Mouse (Mus musculus): ENCODE results near the gene Atrip. TPM values are rescaled to one million over a fixed set of nuclear protein-coding genes. Genes with fewer than 3 reads are reported as not detected.

Gene Atrip
- polyA plus RNA-seq, 1 experiment from 2014 or later, result 23.4 TPM

DNA sequence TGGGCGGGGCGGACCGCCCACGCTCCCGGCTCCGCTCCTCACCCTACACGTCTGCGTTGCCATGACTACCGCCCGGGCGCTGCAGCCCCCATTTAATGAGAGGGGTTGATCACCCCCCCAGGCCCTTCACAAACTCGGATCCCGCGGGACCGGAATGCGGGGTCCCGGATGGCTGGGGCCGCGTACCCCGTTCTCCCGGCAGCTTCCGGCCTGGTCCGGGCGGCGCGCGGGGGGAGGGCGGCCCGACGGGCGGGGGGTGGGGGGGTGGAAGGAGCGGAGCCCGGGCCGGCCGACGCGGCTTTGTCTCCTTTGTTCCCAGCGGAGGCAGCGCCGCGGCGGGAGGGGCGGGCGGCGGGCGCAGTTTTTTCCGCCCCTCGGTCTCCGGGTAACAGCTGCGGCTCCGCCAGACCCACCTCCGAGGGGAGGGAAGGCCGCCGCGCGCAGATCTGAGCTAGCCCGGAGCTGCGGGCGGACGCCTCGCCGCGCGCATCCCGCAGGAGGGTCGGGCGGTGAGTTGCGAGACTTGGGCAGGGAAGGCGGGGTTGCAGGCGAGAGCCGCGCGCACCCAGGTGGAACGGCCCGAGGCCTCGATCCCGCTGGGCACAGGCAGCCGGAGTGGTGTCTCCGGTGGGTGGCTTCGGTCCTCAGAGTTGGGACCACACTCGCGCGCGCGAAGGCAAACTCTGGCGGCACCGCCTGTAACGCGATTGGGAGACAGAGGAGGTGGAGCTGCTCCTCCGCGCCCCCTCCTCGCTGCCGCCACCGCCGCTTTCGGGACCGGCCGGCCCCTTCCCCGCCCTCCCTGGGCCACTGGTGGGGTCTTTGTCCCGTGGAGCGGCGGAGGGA is 21.4 kb upstream of the Atrip start, which contains the start of gene Plxnb1:
Gene Plxnb1, plus strand, starts transcription at position 253 of the 846 bp plus-strand sequence.
- Histone ChIP-seq H3K4me1 (ENCODE audit: control insufficient read depth, insufficient read depth, low read length) (peaks cover 53% of the 10 kb centered on the region), H3K36me3 (ENCODE audit: control insufficient read depth, insufficient read depth, low read length) (no peaks in the 10 kb centered on the region), H3K4me2 (ENCODE audit: low read depth, low read length) (peak within 1 kb of the TSS; percentile 79), H3K9me3 (replicated peaks; ENCODE audit: control insufficient read depth, low read length) (no peaks in the 10 kb centered on the region), H3K4me3 (replicated peaks; ENCODE audit: low read length) (peak within 1 kb of the TSS; percentile 77), H3K27ac (ENCODE audit: low read length) (peak within 1 kb of the TSS; percentile 99), H3K9ac (ENCODE audit: low read length) (peak within 1 kb of the TSS; percentile 95), H3K27me3 (ENCODE audit: control insufficient read depth, insufficient read depth, low read length) (no peaks in the 10 kb centered on the region)
- under 1% methylated on average over 91 of the region's 102 CpGs for WGBS
- ATAC-seq (ENCODE audit: insufficient read depth, low FRiP score), result peak; percentile 48

DNA sequence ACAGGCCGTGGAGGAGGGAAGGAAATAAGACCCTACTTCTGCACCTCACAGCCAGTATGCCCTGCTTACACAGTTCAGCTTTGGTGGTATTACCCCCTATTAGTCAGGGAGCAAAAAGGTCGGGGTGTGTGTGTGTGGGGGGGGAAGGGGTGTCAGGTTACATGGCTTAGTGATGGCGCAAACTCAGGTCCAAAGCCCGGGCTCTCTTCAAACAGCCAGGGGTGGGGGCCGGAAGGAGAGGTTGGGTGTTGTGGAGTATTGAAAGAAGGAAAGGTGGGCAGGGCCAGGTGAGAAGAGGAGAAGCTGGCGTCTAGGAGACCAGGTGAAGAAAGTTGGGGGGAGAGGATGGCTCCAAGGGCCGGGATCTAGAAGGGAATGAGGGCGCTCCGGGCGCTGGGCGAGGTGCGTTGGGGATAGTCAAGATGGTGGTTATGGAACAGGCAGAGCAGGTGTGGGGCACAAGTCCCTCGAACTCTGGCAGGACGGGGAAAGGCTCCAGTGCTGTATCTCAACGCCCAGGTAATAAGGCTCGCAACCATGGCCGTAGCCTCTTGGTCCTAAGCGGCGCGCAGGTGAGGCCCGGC is 20.7 kb upstream of the Atrip start:
- ATAC-seq (ENCODE audit: insufficient read depth, low FRiP score), result peak; percentile 51
- peak overlapping the region; percentile 79 for H3K4me2 ChIP-seq (ENCODE audit: low read depth, low read length)
- peak overlapping the region; percentile 99 for H3K27ac ChIP-seq (ENCODE audit: low read length)
- H3K36me3 ChIP-seq (ENCODE audit: control insufficient read depth, insufficient read depth, low read length), result no peaks in the 10 kb centered on the region
- peak overlapping the region; percentile 95 for H3K9ac ChIP-seq (ENCODE audit: low read length)
- no peaks in the 10 kb centered on the region for H3K9me3 ChIP-seq (replicated peaks; ENCODE audit: control insufficient read depth, low read length)
- H3K27me3 ChIP-seq (ENCODE audit: control insufficient read depth, insufficient read depth, low read length), result no peaks in the 10 kb centered on the region
- H3K4me3 ChIP-seq (replicated peaks; ENCODE audit: low read length), result peak overlapping the region; percentile 77
- H3K4me1 ChIP-seq (ENCODE audit: control insufficient read depth, insufficient read depth, low read length), result peaks cover 57% of the 10 kb centered on the region
- WGBS, result 2% methylated on average over 21 of the region's 21 CpGs

DNA sequence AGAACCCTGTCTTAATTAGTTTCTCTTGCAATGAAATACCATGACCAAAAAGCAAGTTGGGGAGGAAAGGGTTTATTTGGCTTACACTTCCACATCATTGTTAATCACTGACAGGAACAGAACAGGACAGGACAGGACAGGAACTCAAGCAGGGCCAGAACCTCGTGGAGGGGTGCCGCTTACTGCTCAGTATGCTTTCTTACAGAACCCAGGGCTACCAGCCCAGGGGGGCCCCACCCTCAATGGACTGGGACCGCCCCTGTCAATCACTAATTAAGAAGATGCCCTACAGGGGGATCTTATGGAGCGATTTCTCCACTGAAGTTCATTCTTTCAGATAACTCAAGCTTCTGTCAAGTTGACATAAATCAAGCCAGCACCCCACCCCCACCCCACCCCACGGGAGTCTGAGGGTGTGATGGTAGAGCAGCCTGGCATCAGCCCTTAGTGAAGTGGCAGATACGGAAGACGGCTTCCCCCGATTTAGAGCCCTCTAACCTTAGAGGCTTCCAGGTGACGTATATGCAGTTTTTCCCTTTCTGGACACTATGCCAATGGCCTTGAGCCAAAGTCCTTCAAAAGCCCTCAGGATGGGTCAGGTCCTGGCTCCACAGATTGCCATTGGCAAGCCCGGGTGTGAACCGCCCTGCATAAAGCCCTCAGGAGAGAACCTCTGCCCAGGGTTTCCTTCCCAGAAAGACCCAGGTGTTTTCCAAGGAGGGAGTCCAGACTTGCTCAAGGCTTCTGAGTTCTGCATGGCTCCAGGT is 20.0 kb upstream of the Atrip start:
- peak overlapping the region; percentile 77 for H3K4me3 ChIP-seq (replicated peaks; ENCODE audit: low read length)
- 23% methylated on average over 11 of the region's 11 CpGs for WGBS
- H3K36me3 ChIP-seq (ENCODE audit: control insufficient read depth, insufficient read depth, low read length), result no peaks in the 10 kb centered on the region; the same call in 1 of the 2 replicates
- peak overlapping the region; percentile 99 for H3K27ac ChIP-seq (ENCODE audit: low read length)
- no peak for ATAC-seq (ENCODE audit: insufficient read depth, low FRiP score)
- H3K9me3 ChIP-seq (replicated peaks; ENCODE audit: control insufficient read depth, low read length), result no peaks in the 10 kb centered on the region
- peak overlapping the region; percentile 79 for H3K4me2 ChIP-seq (ENCODE audit: low read depth, low read length)
- H3K4me1 ChIP-seq (ENCODE audit: control insufficient read depth, insufficient read depth, low read length), result peaks cover 50% of the 10 kb centered on the region
- peak overlapping the region; percentile 95 for H3K9ac ChIP-seq (ENCODE audit: low read length)
- H3K27me3 ChIP-seq (ENCODE audit: control insufficient read depth, insufficient read depth, low read length), result no peaks in the 10 kb centered on the region

DNA sequence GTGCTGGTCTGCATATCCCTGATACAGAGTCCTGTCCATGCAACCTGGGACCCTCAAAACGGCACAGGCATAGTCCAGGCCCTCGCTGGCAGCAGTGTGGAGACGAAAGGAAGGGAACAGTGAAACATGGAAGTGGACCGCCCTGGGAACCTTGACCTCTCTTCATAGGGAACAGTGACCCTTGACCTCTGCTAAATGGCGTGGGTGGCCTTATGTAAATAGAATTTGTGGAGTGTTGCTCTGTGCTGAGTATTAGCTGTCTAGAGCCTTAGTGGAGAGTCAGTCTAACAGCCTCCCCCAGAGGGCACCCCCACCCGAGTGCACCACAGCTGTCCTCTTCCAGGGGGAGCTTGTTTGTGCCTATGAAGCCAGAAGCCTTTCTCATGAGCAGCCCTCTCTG is 18.9 kb upstream of the Atrip start:
- H3K36me3 ChIP-seq (ENCODE audit: control insufficient read depth, insufficient read depth, low read length), result no peaks in the 10 kb centered on the region; the same call in 1 of the 2 replicates
- H3K4me1 ChIP-seq (ENCODE audit: control insufficient read depth, insufficient read depth, low read length), result peaks cover 41% of the 10 kb centered on the region
- no peak overlapping the region for H3K9ac ChIP-seq (ENCODE audit: low read length)
- H3K4me2 ChIP-seq (ENCODE audit: low read depth, low read length), result peak overlapping the region; percentile 2; the same call in 1 of the 2 replicates
- no peaks in the 10 kb centered on the region for H3K27me3 ChIP-seq (ENCODE audit: control insufficient read depth, insufficient read depth, low read length)
- H3K9me3 ChIP-seq (replicated peaks; ENCODE audit: control insufficient read depth, low read length), result no peaks in the 10 kb centered on the region
- ATAC-seq (ENCODE audit: insufficient read depth, low FRiP score), result no peak
- H3K4me3 ChIP-seq (replicated peaks; ENCODE audit: low read length), result no peak overlapping the region
- WGBS, result 47% methylated on average over 6 of the region's 6 CpGs
- H3K27ac ChIP-seq (ENCODE audit: low read length), result peak overlapping the region; percentile 72; the same call in 1 of the 2 replicates

DNA sequence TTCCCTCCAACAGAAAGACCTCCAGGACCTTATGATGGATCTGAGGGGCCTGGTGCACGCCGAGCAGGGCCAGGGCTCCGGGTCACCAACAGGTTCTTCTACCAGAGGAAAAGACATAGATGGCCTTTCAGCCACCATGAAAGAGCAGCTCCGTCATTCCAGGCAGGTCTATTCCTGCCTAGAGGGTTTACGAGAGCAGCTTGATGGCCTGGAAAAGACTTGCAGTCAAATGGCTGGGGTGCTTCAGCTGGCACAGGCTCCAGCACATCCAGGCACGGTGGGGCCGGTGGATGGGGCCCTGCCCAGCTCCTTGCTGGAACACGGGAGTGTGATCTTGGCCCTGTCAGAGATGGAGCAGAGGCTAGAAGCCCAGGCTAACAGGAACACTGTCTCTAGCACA is 17.9 kb upstream of the Atrip start:
- Histone ChIP-seq H3K9me3 (replicated peaks; ENCODE audit: control insufficient read depth, low read length) (no peaks in the 10 kb centered on the region), H3K4me2 (ENCODE audit: low read depth, low read length) (0 out of 2 replicates have a peak overlapping the region, but pooled peaks have one; percentile 19), H3K9ac (ENCODE audit: low read length) (peak overlapping the region; percentile 55), H3K4me1 (ENCODE audit: control insufficient read depth, insufficient read depth, low read length) (peaks cover 31% of the 10 kb centered on the region), H3K27me3 (ENCODE audit: control insufficient read depth, insufficient read depth, low read length) (no peaks in the 10 kb centered on the region), H3K4me3 (replicated peaks; ENCODE audit: low read length) (peak overlapping the region; percentile 9; the same call in 1 of the 2 replicates), H3K27ac (ENCODE audit: low read length) (peak overlapping the region; percentile 89), H3K36me3 (ENCODE audit: control insufficient read depth, insufficient read depth, low read length) (no peaks in the 10 kb centered on the region; the same call in 1 of the 2 replicates)
- ATAC-seq (ENCODE audit: insufficient read depth, low FRiP score), result no peak
- 79% methylated on average over 8 of the region's 8 CpGs for WGBS

DNA sequence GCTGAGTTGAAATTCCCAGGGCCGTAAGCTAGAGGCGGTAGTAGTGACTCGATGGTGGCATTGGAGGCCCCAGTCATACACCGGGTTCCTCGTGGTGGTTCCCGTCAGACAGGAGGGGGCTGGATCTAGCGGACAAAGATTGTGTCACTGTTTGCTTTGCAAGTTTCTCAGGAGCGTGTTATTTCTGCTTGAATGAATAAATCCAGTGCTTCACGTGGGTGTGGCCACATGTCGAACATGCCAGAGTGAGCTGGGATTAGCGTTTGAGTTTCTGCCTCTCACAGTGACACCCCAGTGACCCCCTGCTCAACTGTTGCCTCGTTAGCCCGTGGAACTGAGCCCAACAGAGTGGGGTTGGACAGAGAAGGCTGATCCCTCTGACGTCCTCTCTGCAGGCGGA is 16.5 kb upstream of the Atrip start:
- Histone ChIP-seq H3K27ac (ENCODE audit: low read length) (peak overlapping the region; percentile 89), H3K4me3 (replicated peaks; ENCODE audit: low read length) (peak overlapping the region; percentile 14), H3K4me2 (ENCODE audit: low read depth, low read length) (peak overlapping the region; percentile 34), H3K27me3 (ENCODE audit: control insufficient read depth, insufficient read depth, low read length) (no peaks in the 10 kb centered on the region), H3K9me3 (replicated peaks; ENCODE audit: control insufficient read depth, low read length) (no peaks in the 10 kb centered on the region), H3K9ac (ENCODE audit: low read length) (peak overlapping the region; percentile 37), H3K4me1 (ENCODE audit: control insufficient read depth, insufficient read depth, low read length) (peaks cover 25% of the 10 kb centered on the region), H3K36me3 (ENCODE audit: control insufficient read depth, insufficient read depth, low read length) (no peaks in the 10 kb centered on the region; the same call in 1 of the 2 replicates)
- ATAC-seq (ENCODE audit: insufficient read depth, low FRiP score), result no peak
- WGBS, result 62% methylated on average over 15 of the region's 15 CpGs

DNA sequence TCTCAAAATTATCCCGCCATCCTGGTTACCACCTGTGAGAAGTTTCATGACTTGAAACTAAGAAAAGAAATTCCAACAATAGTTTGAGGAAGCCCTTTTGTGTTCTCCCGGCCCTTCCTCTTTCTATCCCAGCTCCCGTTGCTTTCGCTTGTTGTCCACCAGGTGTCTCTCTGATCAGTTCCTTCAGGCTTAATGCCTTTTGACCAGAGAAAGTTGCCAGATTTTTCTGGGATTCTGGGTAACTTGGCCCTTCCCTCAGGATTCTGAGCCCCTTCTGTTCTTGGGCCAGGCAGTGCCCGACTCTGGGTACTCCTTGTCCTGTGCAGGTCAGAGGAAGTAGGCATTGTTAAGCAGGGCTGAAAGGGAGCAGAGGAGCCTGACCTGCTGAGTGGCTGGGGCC is 14.1 kb upstream of the Atrip start:
- H3K4me3 ChIP-seq (replicated peaks; ENCODE audit: low read length), result no peak overlapping the region
- no peaks in the 10 kb centered on the region for H3K9me3 ChIP-seq (replicated peaks; ENCODE audit: control insufficient read depth, low read length)
- no peak for ATAC-seq (ENCODE audit: insufficient read depth, low FRiP score)
- H3K4me1 ChIP-seq (ENCODE audit: control insufficient read depth, insufficient read depth, low read length), result peaks cover 16% of the 10 kb centered on the region
- no peak overlapping the region for H3K4me2 ChIP-seq (ENCODE audit: low read depth, low read length)
- peak overlapping the region; percentile 44 for H3K9ac ChIP-seq (ENCODE audit: low read length)
- H3K36me3 ChIP-seq (ENCODE audit: control insufficient read depth, insufficient read depth, low read length), result no peaks in the 10 kb centered on the region; the same call in 1 of the 2 replicates
- H3K27ac ChIP-seq (ENCODE audit: low read length), result no peak overlapping the region
- 11% methylated on average over 5 of the region's 5 CpGs for WGBS
- no peaks in the 10 kb centered on the region for H3K27me3 ChIP-seq (ENCODE audit: control insufficient read depth, insufficient read depth, low read length)

DNA sequence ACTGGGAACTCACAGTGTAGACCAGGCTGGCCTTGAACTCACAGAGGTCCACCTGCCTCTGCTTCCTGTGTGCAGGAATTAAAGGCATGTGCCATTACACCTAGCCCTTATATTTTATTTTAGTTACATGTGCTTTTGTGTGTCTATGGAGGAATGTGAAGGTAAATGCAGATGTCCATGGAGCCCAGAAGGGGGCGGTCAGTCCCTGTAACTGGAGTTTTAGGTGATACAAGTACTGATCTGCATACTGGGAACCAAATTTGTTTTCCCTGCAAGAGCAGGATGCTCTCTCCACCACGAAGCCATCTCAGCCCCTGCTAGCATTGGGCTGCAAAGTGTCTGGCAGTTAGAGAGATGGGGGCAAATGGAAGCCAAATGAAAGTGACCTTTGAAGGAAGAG is 11.0 kb upstream of the Atrip start:
- H3K4me1 ChIP-seq (ENCODE audit: control insufficient read depth, insufficient read depth, low read length), result peaks cover 22% of the 10 kb centered on the region
- no peak overlapping the region for H3K9ac ChIP-seq (ENCODE audit: low read length)
- no peak overlapping the region for H3K4me2 ChIP-seq (ENCODE audit: low read depth, low read length)
- H3K4me3 ChIP-seq (replicated peaks; ENCODE audit: low read length), result no peak overlapping the region
- H3K9me3 ChIP-seq (replicated peaks; ENCODE audit: control insufficient read depth, low read length), result no peaks in the 10 kb centered on the region
- no peak overlapping the region for H3K27ac ChIP-seq (ENCODE audit: low read length)
- peaks cover 3% of the 10 kb centered on the region; the same call in 1 of the 2 replicates for H3K36me3 ChIP-seq (ENCODE audit: control insufficient read depth, insufficient read depth, low read length)
- H3K27me3 ChIP-seq (ENCODE audit: control insufficient read depth, insufficient read depth, low read length), result no peaks in the 10 kb centered on the region
- no peak for ATAC-seq (ENCODE audit: insufficient read depth, low FRiP score)
- 15% methylated on average over 2 of the region's 2 CpGs for WGBS

All from stomach, embryonic 16.5 days (tissue).